Mouse (Mus musculus) B cell, adult 2 months (primary cell): ENCODE results near the gene Ccser1.
"Not testable (repeated sequence)": the region's sequence is repeated elsewhere in the genome, so short reads cannot be mapped to it uniquely, and the experiment has no call there.

ENCODE experiments used
- DNase-seq, 2 experiments: peaks; one replicate each; pipeline ENCODE4 v3.0.0; 2022

Gene Ccser1

DNA sequence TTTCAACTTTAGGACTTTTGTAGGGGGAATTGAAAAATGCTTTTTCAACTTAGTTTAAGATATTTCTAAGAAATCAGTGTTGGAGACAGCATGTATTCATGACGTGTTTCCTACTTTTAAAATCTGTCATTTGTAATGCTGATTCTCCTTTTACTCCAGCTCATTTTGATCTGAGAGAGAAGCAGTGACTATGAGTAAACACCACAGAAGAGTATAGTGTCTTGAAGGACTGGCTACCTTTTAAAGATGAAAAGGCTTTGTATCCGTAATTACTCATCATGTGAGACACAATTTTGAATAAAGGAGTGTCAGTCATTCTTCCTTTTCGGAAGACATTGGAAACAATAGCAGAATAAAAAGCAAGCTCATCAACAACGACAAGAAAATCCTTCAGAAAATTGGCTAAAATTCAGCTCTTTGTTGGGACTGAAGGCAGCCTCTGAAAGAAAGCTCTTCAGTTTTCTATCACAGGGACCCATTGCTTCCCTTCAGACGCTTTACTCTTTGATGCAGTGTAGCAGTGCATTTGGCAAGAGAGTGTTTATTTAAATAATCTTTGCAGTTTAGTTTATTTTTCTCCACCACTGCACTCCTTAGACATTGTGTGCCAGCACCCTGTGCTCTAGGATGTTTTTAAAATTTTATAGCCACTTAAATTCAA, 50.1 kb downstream of the Ccser1 start:
- no peak for DNase-seq

DNA sequence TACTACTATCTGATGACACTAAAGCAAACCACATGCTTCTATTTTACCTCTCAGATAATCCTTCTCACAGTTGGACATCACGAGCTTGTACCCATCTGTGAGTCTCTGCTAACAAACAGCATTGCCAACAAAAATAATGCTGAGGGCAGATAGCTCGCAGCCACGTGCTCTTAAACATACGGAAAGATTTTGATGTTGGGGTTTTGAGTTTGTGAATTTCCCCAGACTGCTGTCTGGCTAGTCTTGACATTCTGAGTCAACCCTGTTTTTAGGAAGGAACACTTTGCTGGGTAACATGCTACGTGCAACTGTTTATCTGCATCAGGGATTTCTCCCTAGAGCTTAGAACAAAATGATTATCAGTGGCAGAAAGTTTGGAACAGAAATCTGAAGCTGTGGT, 52.9 kb downstream of the Ccser1 start:
- DNase-seq: no peak

DNA sequence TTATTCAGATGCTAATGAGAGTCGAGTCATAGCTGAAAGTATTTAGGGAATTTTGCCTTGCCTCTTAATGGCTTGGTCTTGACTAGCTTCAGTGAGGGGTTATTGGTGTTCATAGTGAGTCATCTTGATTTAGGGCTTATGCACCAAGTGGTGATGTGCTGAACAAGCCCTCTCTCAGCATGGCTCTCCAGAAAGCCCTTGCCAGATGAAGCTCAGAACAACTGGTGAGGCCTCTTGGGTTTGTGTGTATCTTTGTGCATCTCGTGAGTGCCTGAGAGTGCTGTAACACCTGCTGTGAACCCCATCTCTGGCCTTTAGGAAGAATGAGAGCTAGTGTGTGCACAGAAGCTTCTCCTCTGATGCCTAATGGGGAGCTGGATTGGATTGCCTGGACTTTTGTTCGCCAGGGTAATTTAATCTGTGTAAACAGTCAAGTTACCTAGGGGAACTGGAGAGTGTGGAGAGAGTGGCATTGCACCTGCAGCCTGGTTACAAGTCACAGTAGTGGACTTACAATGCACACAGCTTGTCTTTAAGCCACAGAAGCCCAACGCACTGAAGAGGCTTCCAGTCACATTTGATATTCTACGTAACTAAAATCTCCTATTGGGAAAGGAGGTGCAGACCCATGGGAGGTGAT, 53.5 kb downstream of the Ccser1 start:
- no peak for DNase-seq

DNA sequence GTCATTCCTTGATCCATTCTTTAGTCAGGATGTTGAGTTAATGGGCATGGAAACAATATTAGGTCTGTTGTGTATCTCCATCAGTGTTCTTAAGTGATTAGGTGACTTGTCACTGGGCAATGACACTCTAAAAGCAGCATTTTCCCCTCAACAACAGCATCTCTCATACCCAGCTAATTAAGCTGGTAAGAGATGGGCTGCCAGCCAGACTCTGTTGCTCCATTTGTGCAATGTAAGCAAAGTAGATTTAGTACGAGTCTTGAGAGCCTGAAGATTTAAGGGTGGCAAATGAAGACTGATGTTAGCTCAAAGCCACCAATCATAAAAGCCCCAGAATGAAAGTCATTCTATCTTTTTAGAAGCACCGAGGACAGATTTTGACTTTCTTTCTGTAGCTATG, 60.5 kb downstream of the Ccser1 start:
- no peak for DNase-seq

DNA sequence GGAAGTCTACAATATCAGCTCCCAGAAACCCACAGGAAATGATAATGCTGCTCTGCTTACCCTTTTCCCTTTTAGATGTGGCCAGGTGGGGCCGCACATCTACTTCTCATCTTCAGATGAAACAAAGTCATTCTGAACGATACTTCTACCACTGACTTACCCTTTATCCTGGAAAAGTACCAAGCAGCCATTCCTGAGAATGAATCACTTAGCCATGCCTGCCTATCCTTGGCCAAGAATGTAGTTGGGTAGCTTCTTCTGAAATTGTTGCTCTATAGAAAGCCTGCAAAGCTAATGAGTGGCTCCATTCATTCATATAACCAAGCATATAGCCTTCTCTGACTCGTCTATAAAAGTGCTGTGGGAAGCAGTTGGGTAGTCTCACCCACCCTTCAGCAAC, 62.4 kb downstream of the Ccser1 start:
- no peak for DNase-seq

DNA sequence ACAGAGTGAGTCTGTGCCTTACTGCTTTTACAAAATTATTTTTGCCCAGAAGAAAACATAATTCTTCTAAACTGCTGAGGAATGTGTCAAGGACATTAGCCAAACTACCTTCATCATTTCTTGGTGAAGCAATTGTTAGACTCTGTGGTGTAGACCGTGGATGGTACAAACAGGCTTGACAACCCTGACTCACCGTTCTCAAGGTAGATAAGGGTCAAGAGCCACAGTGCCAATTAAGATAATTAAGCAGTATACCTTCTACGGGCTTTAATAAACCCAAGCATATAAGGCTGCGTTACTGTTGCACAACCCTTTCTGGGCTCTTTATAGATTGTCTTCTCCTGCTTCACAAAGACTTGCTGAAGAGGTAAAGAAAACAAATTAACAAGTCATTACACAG, 66.4 kb downstream of the Ccser1 start:
- DNase-seq: no peak

DNA sequence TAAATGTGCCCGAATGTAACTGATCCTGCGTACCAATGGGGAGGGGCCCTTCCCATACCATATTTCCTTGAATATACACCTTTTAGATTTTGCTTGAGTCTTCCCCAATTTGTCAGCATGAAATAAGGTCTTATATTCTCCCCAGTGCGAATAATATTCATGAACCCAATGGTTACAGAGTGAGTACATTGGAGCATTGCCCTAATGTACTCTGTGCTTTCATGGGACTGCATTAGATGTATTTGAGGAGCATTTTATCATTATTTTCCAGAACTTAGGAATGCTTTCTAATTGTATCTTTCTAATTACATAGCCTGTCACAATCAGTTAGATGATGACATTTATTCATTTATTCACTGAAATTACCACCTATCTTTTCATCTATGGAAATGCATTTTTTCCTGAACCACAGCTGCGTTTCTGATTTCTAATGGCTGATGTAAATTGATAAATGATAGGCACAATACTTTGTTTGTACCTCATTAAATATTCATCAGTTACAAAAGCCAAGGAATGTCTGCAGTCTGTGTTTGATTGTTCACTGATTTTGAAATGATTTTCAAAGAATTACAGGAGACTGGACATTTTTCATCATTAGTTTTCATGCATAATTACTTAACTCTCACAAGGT, 67.8 kb downstream of the Ccser1 start:
- no peak for DNase-seq

DNA sequence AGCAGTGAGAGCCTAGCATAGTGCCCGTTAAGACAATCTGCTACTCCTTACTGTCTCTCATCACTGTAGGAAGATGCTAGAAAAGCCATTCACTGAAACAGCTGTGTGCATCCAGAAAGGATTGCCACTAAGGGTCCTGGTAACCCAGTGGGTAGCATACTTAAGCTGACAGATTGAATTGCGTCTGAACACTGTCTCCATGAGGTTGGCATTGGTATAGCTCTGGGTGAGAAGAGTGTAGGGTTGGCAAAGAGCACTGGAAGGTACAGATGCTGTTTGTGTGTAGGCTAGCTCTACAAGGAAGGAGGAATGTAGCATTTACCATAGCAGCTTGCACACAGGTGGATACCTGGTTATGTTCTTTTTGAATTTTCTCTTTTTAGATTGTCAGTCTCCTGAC, 68.6 kb downstream of the Ccser1 start:
- no peak for DNase-seq

DNA sequence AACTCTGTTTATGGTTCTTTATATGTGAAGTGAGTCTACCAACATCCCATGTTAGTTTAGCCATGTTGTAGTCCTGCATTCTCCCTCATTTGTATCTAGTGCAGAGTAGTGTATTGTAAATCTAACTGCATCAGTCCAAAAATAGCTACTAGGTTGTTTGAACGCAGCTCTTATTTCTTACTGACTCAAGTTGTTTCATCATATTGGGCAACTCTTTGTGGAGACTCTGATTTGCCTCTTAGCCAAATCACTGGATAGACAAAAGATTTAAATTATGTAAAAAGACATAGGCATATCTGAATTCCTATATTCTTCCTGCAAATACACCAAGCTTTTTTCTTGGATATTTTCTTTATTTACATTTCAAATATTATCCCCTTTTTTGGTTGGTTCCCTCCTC, 71.1 kb downstream of the Ccser1 start:
- DNase-seq: no peak

DNA sequence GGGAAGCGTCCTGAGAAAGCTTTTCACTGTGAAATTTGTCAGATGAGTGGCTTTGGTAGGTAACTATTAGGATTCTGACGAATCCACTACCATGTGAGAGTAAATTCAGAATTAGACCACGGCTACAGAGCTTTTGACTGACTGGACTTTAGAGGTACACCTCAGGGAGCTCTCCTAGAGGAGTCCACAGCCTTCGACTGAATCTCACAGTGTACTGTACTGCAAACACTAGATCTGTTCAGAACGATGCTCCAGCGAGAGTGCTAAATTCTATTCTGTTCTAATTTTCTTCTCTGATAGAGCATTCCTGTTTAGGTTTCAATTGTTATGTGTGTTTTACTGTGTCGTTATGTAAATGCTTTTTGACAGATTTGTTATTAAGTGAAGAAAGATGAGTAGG, 72.8 kb downstream of the Ccser1 start:
- DNase-seq: no peak

DNA sequence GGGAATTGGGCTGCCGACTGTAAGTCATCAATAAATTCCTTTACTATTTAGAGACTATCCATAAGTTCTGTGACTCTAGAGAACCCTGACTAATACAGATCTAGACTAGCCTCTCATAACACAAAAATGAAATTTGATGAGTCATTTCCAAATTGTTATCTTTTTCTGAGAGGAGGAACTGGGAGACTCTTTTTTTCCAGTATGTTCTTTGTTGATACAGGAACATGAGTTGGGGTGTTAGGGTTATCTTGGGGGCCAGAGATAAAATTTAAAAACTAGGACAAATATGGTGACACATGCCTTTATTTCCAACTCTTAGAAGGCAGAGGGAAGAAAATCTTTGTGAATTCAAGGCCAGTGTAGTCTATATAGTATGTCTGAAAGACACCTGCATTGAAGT, 75.8 kb downstream of the Ccser1 start:
- DNase-seq: not testable (repeated sequence)

DNA sequence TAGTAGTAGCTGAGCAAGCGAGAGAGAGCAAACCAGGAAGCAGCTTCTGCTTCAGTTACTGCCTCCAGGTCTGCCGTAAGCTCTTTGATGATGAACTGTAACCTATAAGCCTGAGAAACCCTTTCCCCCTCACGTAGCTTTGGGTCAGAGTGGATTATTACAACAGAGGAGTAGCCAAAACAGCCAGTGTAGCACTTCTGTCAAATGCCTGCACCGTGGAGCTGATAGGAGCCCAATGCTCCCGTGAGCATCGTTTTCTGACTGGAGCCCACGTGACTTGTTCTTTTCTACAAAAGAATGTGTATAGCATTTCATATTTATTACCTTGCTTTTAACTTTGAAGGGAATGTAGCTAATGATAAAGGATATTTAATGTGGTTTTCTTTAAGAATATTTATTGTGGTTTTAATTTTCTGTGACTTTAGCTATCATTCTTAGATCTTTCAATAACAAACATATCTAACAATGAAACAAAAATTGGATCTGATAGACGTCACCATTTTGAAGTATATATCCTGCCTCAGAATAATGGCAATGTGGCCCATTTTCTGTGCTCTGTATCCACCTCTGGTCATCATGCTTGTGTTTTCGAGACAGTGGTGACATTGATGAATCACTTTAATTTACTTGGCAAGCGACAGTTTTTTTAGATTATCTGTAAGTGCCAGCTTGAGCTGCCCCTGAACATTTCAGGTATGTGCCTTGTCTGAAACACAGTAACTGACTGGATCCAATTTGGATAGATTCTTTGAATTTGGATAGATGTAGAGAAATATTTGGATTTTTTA, 78.9 kb downstream of the Ccser1 start:
- DNase-seq: no peak

DNA sequence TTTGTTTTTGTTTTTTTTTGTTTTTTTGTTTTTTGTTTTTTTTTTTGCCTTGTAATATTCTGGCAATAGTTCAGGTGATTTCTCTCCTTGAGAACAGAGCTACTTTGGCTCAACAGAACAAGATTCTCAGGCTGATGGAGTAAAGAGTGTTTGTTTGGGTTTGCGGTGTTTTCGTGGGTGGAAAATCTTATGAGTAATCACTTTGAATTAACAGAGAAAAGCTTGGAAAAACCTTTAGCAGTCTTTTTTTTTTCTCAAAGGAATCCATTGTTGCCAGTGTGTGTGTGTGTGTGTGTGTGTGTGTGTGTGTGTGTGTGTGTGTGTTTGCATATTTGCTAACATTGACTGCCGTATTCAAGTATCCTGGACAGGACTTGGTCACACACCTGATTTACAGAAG, 81.3 kb downstream of the Ccser1 start:
- no peak for DNase-seq

DNA sequence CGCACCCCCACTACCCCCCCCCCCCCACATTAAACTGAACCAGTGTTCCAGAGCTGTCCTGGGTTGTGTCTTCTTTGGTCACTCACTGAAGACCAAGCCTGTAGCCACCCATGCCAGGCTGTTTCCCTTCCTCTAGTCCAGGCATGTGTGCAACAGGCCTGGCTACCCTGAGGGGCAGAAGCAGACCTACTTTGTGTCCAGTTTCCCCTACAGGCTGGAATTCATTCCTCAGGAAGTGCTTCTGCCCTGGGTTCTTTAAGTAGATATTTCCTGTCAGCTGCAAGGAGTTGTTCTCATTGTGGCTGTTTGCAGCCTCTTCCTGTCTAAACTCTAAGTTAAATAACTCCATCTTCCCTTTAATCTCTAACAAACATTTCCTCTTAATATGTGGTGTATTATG, 82.3 kb downstream of the Ccser1 start:
- no peak for DNase-seq

DNA sequence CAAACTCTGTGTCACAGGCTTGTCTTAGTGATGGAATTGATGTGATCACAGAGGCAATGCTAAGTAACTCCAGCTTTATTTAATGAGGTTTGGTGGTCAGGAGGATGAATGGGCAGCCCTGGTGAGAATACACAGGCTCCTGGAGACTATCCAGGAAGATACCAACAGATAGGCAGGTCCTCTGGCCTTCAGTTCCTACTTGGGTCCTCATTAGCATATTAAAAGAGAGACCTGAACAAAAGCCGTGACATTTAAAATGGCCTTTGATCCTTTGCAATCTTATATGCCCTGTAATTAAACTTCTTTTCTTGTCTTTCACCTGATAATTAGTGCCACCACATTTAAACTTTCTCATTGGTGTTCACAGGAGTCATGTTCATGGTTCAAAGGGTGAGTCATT, 83.2 kb downstream of the Ccser1 start:
- DNase-seq: no peak

DNA sequence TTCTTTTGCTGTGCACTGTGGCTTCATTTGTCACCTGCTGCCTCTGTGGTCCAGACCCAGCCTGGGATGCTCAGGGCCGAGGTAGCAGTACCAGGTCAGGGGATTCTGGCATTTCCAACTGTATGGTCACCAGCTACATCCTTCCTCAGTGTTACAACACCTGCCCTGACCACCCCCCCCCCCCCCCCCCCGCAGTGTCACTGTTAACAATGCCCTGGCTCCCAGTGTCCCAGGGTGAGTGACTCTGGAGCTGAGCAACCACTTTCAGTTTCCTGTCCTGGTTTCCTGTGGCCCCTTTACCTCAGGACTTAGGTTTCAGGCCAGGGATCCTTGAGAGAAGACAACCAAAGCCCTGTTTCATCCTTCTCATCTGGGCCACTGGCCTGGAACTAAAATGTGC, 90.9 kb downstream of the Ccser1 start:
- DNase-seq: no peak

DNA sequence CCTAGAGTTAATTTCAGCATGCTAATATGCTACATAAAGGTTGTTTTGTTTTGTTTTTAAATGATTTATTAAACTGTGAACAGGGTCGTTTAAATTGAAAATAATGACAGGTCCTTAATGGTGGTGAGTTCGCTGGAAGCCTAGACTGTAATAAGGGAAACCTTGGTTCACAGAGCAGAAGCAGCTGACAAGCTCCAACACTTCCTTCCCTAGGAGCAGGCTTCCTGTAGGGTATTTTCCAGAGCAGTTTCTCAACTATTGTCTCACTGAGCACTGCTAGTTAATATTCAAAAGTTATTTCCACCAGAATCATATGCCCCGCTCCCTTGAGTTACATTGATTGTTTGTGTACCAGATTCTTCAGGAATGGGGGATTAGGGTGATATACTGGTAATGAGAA, 93.3 kb downstream of the Ccser1 start:
- no peak for DNase-seq

DNA sequence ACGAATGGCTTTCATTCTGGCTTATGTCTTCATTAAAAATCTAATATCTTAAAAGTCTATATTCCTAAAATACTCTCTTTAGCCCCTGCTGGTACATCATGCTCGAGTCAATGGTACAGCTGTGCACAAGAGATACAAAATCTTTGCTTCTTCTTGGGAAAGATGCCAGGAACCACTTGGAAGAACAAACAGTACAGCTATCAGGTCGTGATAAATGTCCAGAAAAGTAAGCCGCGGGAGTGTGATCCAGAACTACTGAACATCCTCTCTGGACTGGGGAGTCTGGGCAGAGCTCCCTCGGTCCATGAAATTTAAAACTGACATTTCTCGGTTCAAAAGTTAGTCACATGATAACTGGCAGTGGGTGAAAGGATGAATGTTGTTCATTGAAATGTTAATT, 99.4 kb downstream of the Ccser1 start:
- no peak for DNase-seq

DNA sequence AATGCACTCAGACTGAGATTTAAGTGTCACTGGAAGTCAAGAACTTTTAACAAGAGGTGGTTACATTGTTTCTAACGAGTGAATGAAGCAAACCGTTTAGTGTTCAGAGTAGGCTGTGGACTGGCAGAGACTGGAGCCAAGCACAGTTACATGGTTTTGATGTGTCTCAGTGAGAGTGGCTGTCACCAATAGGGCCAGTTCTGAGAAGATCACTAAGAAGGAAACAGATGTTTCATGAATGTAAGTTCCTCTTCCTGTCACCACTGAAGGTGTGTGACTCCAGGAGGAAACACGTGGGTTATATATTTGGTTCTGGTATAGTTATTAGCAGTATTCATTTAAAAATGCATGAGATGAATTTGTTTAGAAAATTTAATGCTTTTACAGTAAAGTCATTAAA, 112.8 kb downstream of the Ccser1 start:
- DNase-seq: peak; percentile 17 to 24

DNA sequence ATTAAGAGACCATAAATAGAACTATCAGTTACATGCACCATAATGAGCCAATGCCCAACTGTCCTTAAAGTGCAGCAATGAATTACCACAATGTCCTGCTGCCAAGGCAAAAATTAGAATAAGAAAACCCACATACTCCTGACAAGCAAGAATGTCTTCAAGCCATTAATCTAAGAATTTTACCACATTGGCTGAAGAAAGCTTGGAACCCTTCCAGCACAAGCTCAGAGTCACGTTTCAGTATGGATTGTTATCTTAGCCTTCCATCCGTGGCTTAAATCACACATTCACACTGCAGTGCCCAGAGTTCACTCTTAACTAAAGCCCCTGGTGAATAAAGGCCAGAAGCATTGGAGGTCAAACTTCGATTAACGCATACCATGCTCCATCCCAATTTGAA, 115.4 kb downstream of the Ccser1 start:
- DNase-seq: no peak

DNA sequence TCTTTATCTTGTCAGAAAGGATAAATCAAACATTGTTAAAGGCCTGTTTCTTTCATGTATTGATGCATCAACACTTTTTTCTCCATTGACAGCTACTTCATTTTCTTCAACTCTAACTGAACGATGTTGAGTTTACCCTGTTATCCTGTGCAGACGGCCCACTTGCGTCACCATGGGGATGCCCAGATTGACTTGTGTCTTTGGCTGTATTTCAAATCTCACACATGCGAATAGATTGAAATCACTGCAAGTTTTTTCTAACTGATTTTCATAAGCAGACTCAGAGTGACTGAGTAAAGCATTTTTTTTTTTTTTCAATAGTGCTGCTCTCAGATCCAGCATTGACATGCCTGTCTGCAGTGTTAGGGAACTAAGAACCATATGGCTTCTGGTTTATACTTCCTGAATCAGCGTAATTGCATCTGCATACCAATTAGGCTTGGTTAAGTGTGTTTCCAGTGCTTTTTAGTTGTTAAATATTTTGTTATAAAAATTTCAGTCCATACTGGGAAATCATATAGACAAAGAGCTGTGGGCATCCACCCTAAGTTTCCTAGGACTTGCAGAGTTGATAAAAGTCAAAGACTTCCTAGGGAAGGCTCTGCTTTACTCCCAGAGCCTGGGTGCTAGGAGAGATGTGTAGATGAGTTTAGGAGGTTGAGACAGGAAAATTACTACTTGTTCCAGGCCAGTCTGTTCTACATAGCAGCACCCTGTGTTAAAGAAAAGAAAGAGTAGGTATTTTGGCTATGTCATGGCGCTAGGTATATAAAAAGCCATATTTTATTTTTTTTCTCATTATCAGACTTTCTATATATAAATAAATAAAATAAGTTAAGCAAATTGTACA, 116.3 kb downstream of the Ccser1 start:
- no peak for DNase-seq

DNA sequence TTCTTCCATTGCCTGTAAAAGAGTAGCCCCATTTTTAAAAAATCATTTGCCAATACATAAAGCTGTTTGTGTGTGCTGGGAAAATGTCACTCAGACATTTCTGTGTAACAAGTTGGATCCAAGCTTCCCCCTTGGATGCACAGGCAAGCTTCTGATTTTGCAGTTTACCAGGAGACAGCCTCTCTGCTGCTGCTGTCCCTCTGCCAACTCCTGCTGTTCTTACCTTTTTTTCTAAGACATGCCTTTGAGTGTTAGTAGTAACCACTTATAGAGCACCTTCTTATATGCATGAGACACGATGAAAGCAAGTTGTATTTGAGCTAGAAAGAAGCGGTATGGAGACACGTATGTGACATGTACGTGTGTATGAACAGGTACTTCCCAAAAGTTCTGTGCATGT, 120.3 kb downstream of the Ccser1 start:
- no peak for DNase-seq

DNA sequence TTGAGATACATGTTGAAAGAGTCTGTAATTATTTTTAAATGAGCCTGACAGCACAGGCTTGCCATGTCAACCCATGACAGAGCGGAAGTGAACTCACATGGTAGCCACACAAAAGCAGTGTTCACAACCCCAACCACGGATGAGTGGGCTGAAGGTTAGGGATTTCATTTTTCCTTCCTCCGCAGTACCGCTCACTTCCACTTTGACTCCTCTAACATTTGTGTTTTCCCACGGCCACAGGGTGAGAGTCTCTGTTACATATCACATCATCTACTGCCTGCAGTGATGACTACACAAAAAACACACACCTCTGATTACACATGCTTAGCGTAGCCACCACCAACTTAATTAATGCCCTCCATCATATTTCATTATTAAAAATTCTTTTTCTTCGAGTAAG, 120.9 kb downstream of the Ccser1 start:
- DNase-seq: no peak
